Mouse (Mus musculus) lung, embryonic 15.5 days (tissue): ENCODE data around the gene Rnf113a2. TPM values are rescaled to one million over a fixed set of nuclear protein-coding genes. Genes with fewer than 3 reads are reported as not detected.
A peak's percentile ranks its signal among the peaks of the same experiment; 100 is the strongest.

ENCODE experiments used
- ATAC-seq: fragments of 200-750 bp; cut with Nextera tagmentation; 2 replicates; pipeline ENCODE4 v1.8.0; 2017; ENCODE audit warnings: moderate number of reproducible peaks, borderline replicate concordance; ENCODE audit not compliant: low FRiP score, low TSS enrichment; ENCODE audit errors: extremely low read depth
- H3K27ac ChIP-seq: fragments of 300-500 bp; sonication (generic); 2 replicates; pipeline ENCODE4 v1.5.1; 2015; ENCODE audit warnings: moderate library complexity, mild to moderate bottlenecking, inconsistent platforms
- H3K27me3 ChIP-seq: fragments of 300-500 bp; sonication (generic); 2 replicates; pipeline ENCODE4 v1.6.1; 2015; ENCODE audit warnings: inconsistent platforms
- H3K36me3 ChIP-seq: fragments of 300-500 bp; sonication (generic); 2 replicates; pipeline ENCODE4 v1.6.1; 2015; ENCODE audit warnings: inconsistent platforms
- H3K4me1 ChIP-seq: fragments of 300-500 bp; sonication (generic); 2 replicates; pipeline ENCODE4 v1.6.1; 2015; ENCODE audit warnings: inconsistent platforms
- H3K4me2 ChIP-seq: fragments of 300-500 bp; sonication (generic); 2 replicates; pipeline ENCODE4 v1.6.1; 2015; ENCODE audit warnings: inconsistent platforms, mild to moderate bottlenecking, moderate library complexity
- H3K4me3 ChIP-seq: fragments of 300-500 bp; sonication (generic); 2 replicates; pipeline ENCODE4 v1.5.1; 2015; ENCODE audit warnings: mild to moderate bottlenecking, inconsistent platforms
- H3K9ac ChIP-seq: fragments of 300-500 bp; sonication (generic); 2 replicates; pipeline ENCODE4 v1.6.1; 2015; ENCODE audit warnings: inconsistent platforms
- H3K9me3 ChIP-seq: fragments of 300-500 bp; sonication (generic); 2 replicates; pipeline ENCODE4 v1.6.1; 2016; ENCODE audit warnings: inconsistent platforms
- WGBS: fragments of 180-500 bp; shearing (Covaris S2); methylation state at CpG from one replicate; pipeline ENCODE4 v1.1.7; 2015; 5-methylcytosine and 5-hydroxymethylcytosine counted together
- polyA plus RNA-seq: library from polyadenylated mRNA; unstranded; fragments of >200 nt; fragmentation: Nextera tagmentation; extraction: Ambion mirVana; gene quantifications from 2 replicates; pipeline ENCODE4 v1.2.1, GENCODE M21; 2015

Rnf113a2 gene
- 24.2 and 24.6 TPM in 2 replicates for polyA plus RNA-seq

GRCm38 (mm10) chr12:84416834-84417604 is at the start of gene Rnf113a2:
TSS of gene Rnf113a2 (plus strand) at chr12:84417196.
- peak within 1 kb of the TSS; percentile 51 for H3K4me3 ChIP-seq
- no peaks in the 10 kb centered on the region for H3K9me3 ChIP-seq
- H3K27ac ChIP-seq, result 0 out of 2 replicates have a peak within 1 kb of the TSS, but pooled peaks have one; percentile 12
- H3K9ac ChIP-seq, result peak within 1 kb of the TSS; percentile 48
- peak within 1 kb of the TSS; percentile 74 for H3K4me2 ChIP-seq
- peaks cover 5% of the 10 kb centered on the region; the same call in 1 of the 2 replicates for H3K4me1 ChIP-seq
- no peaks in the 10 kb centered on the region for H3K27me3 ChIP-seq
- peak; percentile 91 for ATAC-seq
- H3K36me3 ChIP-seq, result no peaks in the 10 kb centered on the region
- 4% methylated on average over 50 of the region's 50 CpGs for WGBS

- Histone ChIP-seq H3K4me2 (no peak overlapping the region), H3K27ac (no peak overlapping the region), H3K4me3 (no peak overlapping the region), H3K9me3 (no peaks in the 10 kb centered on the region), H3K36me3 (peaks cover 72% of the 10 kb centered on the region), H3K27me3 (no peaks in the 10 kb centered on the region), H3K9ac (no peak overlapping the region), H3K4me1 (no peaks in the 10 kb centered on the region)
- no peak for ATAC-seq
- 90% methylated on average over 5 of the region's 5 CpGs for WGBS
These were observed 45.3 kb upstream of the Rnf113a2 start for GRCm38 (mm10) chr12:84371647-84372046.

GRCm38 (mm10) chr12:84373831-84374481 is 43.0 kb upstream of the Rnf113a2 start:
- peaks cover 57% of the 10 kb centered on the region for H3K36me3 ChIP-seq
- no peak overlapping the region for H3K4me2 ChIP-seq
- H3K4me1 ChIP-seq, result no peaks in the 10 kb centered on the region
- 76% methylated on average over 6 of the region's 6 CpGs for WGBS
- no peak overlapping the region for H3K4me3 ChIP-seq
- H3K9me3 ChIP-seq, result no peaks in the 10 kb centered on the region
- ATAC-seq, result no peak
- H3K9ac ChIP-seq, result no peak overlapping the region
- no peak overlapping the region for H3K27ac ChIP-seq
- no peaks in the 10 kb centered on the region for H3K27me3 ChIP-seq

- no peak overlapping the region for H3K4me3 ChIP-seq
- ATAC-seq, result no peak
- H3K9me3 ChIP-seq, result no peaks in the 10 kb centered on the region
- no peak overlapping the region for H3K27ac ChIP-seq
- peaks cover 11% of the 10 kb centered on the region for H3K4me1 ChIP-seq
- 76% methylated on average over 4 of the region's 4 CpGs for WGBS
- H3K36me3 ChIP-seq, result no peaks in the 10 kb centered on the region
- no peak overlapping the region for H3K9ac ChIP-seq
- H3K4me2 ChIP-seq, result no peak overlapping the region
- no peaks in the 10 kb centered on the region for H3K27me3 ChIP-seq
These were observed 34.6 kb upstream of the Rnf113a2 start for GRCm38 (mm10) chr12:84382369-84382768.

GRCm38 (mm10) chr12:84384644-84385081 is 32.3 kb upstream of the Rnf113a2 start:
- 44% methylated on average over 5 of the region's 5 CpGs for WGBS
- Histone ChIP-seq H3K9ac (no peak overlapping the region), H3K9me3 (no peaks in the 10 kb centered on the region), H3K27ac (peak overlapping the region; percentile 81), H3K27me3 (no peaks in the 10 kb centered on the region), H3K4me3 (no peak overlapping the region), H3K4me2 (no peak overlapping the region), H3K4me1 (peaks cover 11% of the 10 kb centered on the region), H3K36me3 (no peaks in the 10 kb centered on the region)
- ATAC-seq, result peak; percentile 76

GRCm38 (mm10) chr12:84385408-84385807 is 31.6 kb upstream of the Rnf113a2 start:
- ATAC-seq, result no peak
- Histone ChIP-seq H3K9ac (no peak overlapping the region), H3K4me2 (no peak overlapping the region), H3K4me3 (no peak overlapping the region), H3K27me3 (no peaks in the 10 kb centered on the region), H3K9me3 (no peaks in the 10 kb centered on the region), H3K36me3 (no peaks in the 10 kb centered on the region), H3K4me1 (peaks cover 11% of the 10 kb centered on the region), H3K27ac (peak overlapping the region; percentile 81)
- WGBS, result 82% methylated on average over 4 of the region's 4 CpGs

GRCm38 (mm10) chr12:84388097-84388496 is 28.9 kb upstream of the Rnf113a2 start:
- H3K4me3 ChIP-seq, result no peak overlapping the region
- peaks cover 11% of the 10 kb centered on the region for H3K4me1 ChIP-seq
- ATAC-seq, result no peak
- no peak overlapping the region for H3K27ac ChIP-seq
- no peaks in the 10 kb centered on the region for H3K27me3 ChIP-seq
- WGBS, result 82% methylated on average over 8 of the region's 8 CpGs
- no peak overlapping the region for H3K4me2 ChIP-seq
- no peaks in the 10 kb centered on the region for H3K36me3 ChIP-seq
- H3K9me3 ChIP-seq, result no peaks in the 10 kb centered on the region
- H3K9ac ChIP-seq, result no peak overlapping the region

GRCm38 (mm10) chr12:84388774-84389400 is 28.1 kb upstream of the Rnf113a2 start:
- ATAC-seq, result no peak
- Histone ChIP-seq H3K4me3 (no peak overlapping the region), H3K27ac (no peak overlapping the region), H3K9me3 (no peaks in the 10 kb centered on the region), H3K4me2 (no peak overlapping the region), H3K36me3 (no peaks in the 10 kb centered on the region), H3K4me1 (peaks cover 11% of the 10 kb centered on the region), H3K9ac (no peak overlapping the region), H3K27me3 (no peaks in the 10 kb centered on the region)
- 63% methylated on average over 14 of the region's 14 CpGs for whole genome bisulfite sequencing

GRCm38 (mm10) chr12:84390336-84390735 is 26.7 kb upstream of the Rnf113a2 start:
- Histone ChIP-seq H3K9me3 (no peaks in the 10 kb centered on the region), H3K27ac (no peak overlapping the region), H3K4me2 (no peak overlapping the region), H3K9ac (no peak overlapping the region), H3K36me3 (no peaks in the 10 kb centered on the region), H3K4me1 (peaks cover 5% of the 10 kb centered on the region), H3K4me3 (no peak overlapping the region), H3K27me3 (no peaks in the 10 kb centered on the region)
- 76% methylated on average over 6 of the region's 6 CpGs for WGBS
- ATAC-seq, result no peak

GRCm38 (mm10) chr12:84392681-84393080 is 24.3 kb upstream of the Rnf113a2 start:
- ATAC-seq, result no peak
- no peak overlapping the region for H3K27ac ChIP-seq
- H3K9me3 ChIP-seq, result no peaks in the 10 kb centered on the region
- H3K4me1 ChIP-seq, result no peaks in the 10 kb centered on the region
- no peaks in the 10 kb centered on the region for H3K36me3 ChIP-seq
- H3K9ac ChIP-seq, result no peak overlapping the region
- no peak overlapping the region for H3K4me3 ChIP-seq
- WGBS, result 97% methylated on average over 4 of the region's 4 CpGs
- H3K27me3 ChIP-seq, result no peaks in the 10 kb centered on the region
- H3K4me2 ChIP-seq, result no peak overlapping the region

- no peaks in the 10 kb centered on the region for H3K9me3 ChIP-seq
- H3K36me3 ChIP-seq, result no peaks in the 10 kb centered on the region
- H3K9ac ChIP-seq, result no peak overlapping the region
- no peak for ATAC-seq
- 84% methylated on average over 5 of the region's 5 CpGs for WGBS
- H3K4me1 ChIP-seq, result no peaks in the 10 kb centered on the region
- no peak overlapping the region for H3K4me2 ChIP-seq
- no peak overlapping the region for H3K27ac ChIP-seq
- no peak overlapping the region for H3K4me3 ChIP-seq
- no peaks in the 10 kb centered on the region for H3K27me3 ChIP-seq
These were observed 23.1 kb upstream of the Rnf113a2 start for GRCm38 (mm10) chr12:84393847-84394246.
